In genomic region chr6:43475921-43476320, GRCm38 (mm10) we compare ENCODE assay signal across 30 mouse cellular contexts.
"Had no signal": no experiment of that assay in that cellular context is flagged by ENCODE, and none has a peak within 500 bp of the region (broad histone marks: within the 10 kb centered on the region; RNA-seq: fewer than 3 reads in every experiment).

No protein-coding gene starts in this region.

- H3K36me3 ChIP-seq: limb, embryonic 10.5 days; limb, embryonic 12.5 days; limb, embryonic 13.5 days; limb, embryonic 15.5 days; liver, embryonic 12.5 days; liver, embryonic 13.5 days; liver, embryonic 15.5 days; lung, embryonic 15.5 days; midbrain, embryonic 10.5 days; midbrain, embryonic 12.5 days; midbrain, embryonic 13.5 days; midbrain, embryonic 15.5 days had no signal

- H3K27ac ChIP-seq: left cerebral cortex, adult 2 months; limb, embryonic 10.5 days; limb, embryonic 12.5 days; limb, embryonic 13.5 days; limb, embryonic 15.5 days; liver, embryonic 12.5 days; liver, embryonic 13.5 days; liver, embryonic 14.5 days; liver, embryonic 15.5 days; lung, embryonic 15.5 days; macrophage; midbrain, embryonic 10.5 days; midbrain, embryonic 12.5 days; midbrain, embryonic 13.5 days; midbrain, embryonic 15.5 days had no signal

- H3K4me2 ChIP-seq: limb, embryonic 12.5 days; limb, embryonic 13.5 days; limb, embryonic 15.5 days; liver, embryonic 12.5 days; liver, embryonic 13.5 days; liver, embryonic 15.5 days; lung, embryonic 14.5 days; lung, embryonic 15.5 days; midbrain, embryonic 11.5 days; midbrain, embryonic 12.5 days; midbrain, embryonic 13.5 days; midbrain, embryonic 15.5 days had no signal

- H3K4me1 ChIP-seq: limb, embryonic 10.5 days; limb, embryonic 12.5 days; limb, embryonic 13.5 days; limb, embryonic 15.5 days; liver, embryonic 12.5 days; liver, embryonic 13.5 days; liver, embryonic 15.5 days; lung, embryonic 15.5 days; midbrain, embryonic 10.5 days; midbrain, embryonic 12.5 days; midbrain, embryonic 13.5 days; midbrain, embryonic 15.5 days had no signal

- ATAC-seq: liver, embryonic 12.5 days; lung, postnatal 0 days; midbrain, embryonic 13.5 days; midbrain, embryonic 15.5 days; midbrain, embryonic 16.5 days had no signal

- DNase-seq: left cerebral cortex, postnatal 4 days; liver; liver, embryonic 13.5 days; lung, adult 18-20 months; lung, adult 2 months; lung, embryonic 14.5 days; lung, postnatal 10 days; lung, postnatal 14 days; lung, postnatal 36 days; lung, postnatal 4 days; midbrain, embryonic 14.5 days had no signal

- H3K9me3 ChIP-seq: limb, embryonic 10.5 days; limb, embryonic 12.5 days; limb, embryonic 13.5 days; limb, embryonic 15.5 days; liver, embryonic 12.5 days; liver, embryonic 13.5 days; liver, embryonic 15.5 days; lung, embryonic 15.5 days; megakaryocyte, embryonic 14.5 days; midbrain, embryonic 10.5 days; midbrain, embryonic 12.5 days; midbrain, embryonic 13.5 days; midbrain, embryonic 15.5 days had no signal

- H3K4me3 ChIP-seq: left cerebral cortex, adult 2 months; limb, embryonic 10.5 days; limb, embryonic 12.5 days; limb, embryonic 13.5 days; limb, embryonic 15.5 days; liver, embryonic 12.5 days; liver, embryonic 13.5 days; liver, embryonic 15.5 days; lung, embryonic 15.5 days; megakaryocyte, embryonic 14.5 days; midbrain, embryonic 10.5 days; midbrain, embryonic 12.5 days; midbrain, embryonic 13.5 days; midbrain, embryonic 15.5 days; myocyte had no signal

- H3K27me3 ChIP-seq: limb, embryonic 12.5 days; limb, embryonic 13.5 days; limb, embryonic 15.5 days; liver, embryonic 12.5 days; liver, embryonic 13.5 days; liver, embryonic 15.5 days; lung, embryonic 15.5 days; megakaryocyte, embryonic 14.5 days; midbrain, embryonic 12.5 days; midbrain, embryonic 13.5 days; midbrain, embryonic 15.5 days had no signal

- H3K9ac ChIP-seq: limb, embryonic 12.5 days; limb, embryonic 13.5 days; limb, embryonic 15.5 days; liver, embryonic 12.5 days; liver, embryonic 13.5 days; liver, embryonic 14.5 days; liver, embryonic 15.5 days; lung, embryonic 14.5 days; lung, embryonic 15.5 days; midbrain, embryonic 12.5 days; midbrain, embryonic 13.5 days; midbrain, embryonic 15.5 days had no signal
